Mouse (Mus musculus) effector memory CD4-positive, alpha-beta T cell, adult 7 months (primary cell): ENCODE results near the gene Cap2. TPM values are rescaled to one million over a fixed set of nuclear protein-coding genes. Genes with fewer than 3 reads are reported as not detected.

Experiments
- polyA plus RNA-seq: library from polyadenylated mRNA; unstranded; fragments of 100-300 nt; shearing (Covaris generic); gene quantifications from one replicate; pipeline ENCODE4 v1.2.1, GENCODE M21; 2017

Gene Cap2
- not detected for polyA plus RNA-seq

DNA sequence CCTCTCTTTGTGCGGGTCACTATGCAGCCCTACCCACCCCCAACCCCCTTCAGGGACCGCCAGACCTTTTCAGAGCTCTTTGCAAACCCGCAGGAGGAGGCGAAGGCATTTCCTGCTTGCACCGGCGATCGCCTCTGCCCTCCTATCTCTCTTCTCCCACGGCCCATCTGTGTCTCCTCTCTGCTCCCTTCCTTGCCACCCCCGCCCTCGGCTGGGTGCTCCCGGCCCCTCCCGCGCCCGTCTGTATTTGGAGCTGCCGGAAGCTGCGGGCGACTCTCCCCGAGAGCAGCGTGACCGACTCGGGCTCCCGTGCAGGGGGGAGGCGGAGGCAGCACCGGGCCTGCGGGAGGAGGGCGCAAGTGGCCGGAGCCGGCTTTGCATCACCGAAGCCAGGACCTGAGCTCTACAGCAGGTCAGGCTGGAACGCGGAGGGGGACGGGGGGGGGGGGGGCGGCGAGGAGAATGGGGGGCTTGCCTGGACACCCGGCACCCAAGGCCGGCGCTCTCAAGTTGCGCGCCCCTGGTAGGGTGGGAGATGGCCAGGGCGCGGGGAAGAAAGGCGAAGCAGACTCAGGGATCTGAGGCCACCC is at the start of gene Cap2:
Cap2 (plus strand) TSS at position 49 of the 590 bp plus-strand sequence.

DNA sequence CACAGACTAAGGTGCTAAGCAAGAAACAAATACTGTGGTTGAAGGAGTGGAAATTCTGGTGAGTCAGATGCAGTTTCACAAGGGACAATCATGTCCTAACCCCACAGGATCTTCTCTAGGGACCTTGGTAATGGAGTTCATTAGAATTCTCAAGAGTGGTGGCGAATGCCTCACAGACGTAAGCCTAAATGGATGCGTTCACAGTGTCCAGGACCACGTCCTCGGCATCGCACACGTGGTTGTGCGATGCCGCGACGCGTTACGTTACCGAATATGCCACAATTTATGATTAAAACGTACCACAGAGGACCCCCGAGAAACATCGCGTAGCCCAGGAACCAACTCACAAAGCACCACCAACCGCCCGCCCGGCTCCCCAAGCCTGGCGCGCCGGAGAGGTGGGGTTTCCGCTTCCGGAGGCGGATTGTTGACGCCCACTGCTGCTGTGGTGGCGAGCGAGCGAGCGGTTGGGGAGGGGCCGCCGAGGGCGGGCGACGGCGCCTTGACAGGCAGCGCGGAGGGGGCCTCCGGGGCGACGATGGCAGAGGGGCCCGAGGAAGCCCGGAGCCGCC is 167.5 kb downstream of the Cap2 start, which contains the start of gene Fam8a1:
Fam8a1 (plus strand) TSS at position 475 of the 572 bp plus-strand sequence.

Other genes with a start within 250 kb of the Cap2 start
- not detected for gene Stmnd1, start 228.1 kb upstream of the Cap2 start, polyA plus RNA-seq
- gene Rbm24, start 83.4 kb upstream of the Cap2 start, polyA plus RNA-seq, result not detected
- gene Fam8a1, start 167.7 kb downstream of the Cap2 start, polyA plus RNA-seq, result 22.1 TPM
- gene Nup153, start 226.1 kb downstream of the Cap2 start, polyA plus RNA-seq, result 168 TPM